Mouse (Mus musculus): ENCODE results near the gene Gdf1. TPM values are rescaled to one million over a fixed set of nuclear protein-coding genes. Genes with fewer than 3 reads are reported as not detected.

Gene Gdf1
- polyA plus RNA-seq, 1 experiment from 2014 or later, result not detected

Other genes starting within 250 kb of the Gdf1 start
- gene Hapln4, start 246.4 kb upstream of the Gdf1 start, polyA plus RNA-seq (2014; fragmentation: Nextera tagmentation; extraction: Ambion mirVana), result 1.2 and 1.3 TPM in 2 replicates
- gene Ncan, start 208.9 kb upstream of the Gdf1 start, polyA plus RNA-seq (2014; fragmentation: Nextera tagmentation; extraction: Ambion mirVana), result 135 and 147 TPM in 2 replicates
- gene Nr2c2ap, start 198.5 kb upstream of the Gdf1 start, polyA plus RNA-seq (2014; fragmentation: Nextera tagmentation; extraction: Ambion mirVana), result 25.8 and 43.4 TPM in 2 replicates
- 6.7 and 7.5 TPM in 2 replicates for gene Rfxank, start 190.7 kb upstream of the Gdf1 start, polyA plus RNA-seq (2014; fragmentation: Nextera tagmentation; extraction: Ambion mirVana)
- gene Borcs8, start 190.3 kb upstream of the Gdf1 start, polyA plus RNA-seq (2014; fragmentation: Nextera tagmentation; extraction: Ambion mirVana), result 64.2 and 71.2 TPM in 2 replicates
- gene Mef2b, start 190.1 kb upstream of the Gdf1 start, polyA plus RNA-seq (2014; fragmentation: Nextera tagmentation; extraction: Ambion mirVana), result 0.46 and 0.50 TPM in 2 replicates
- 31.2 and 40.7 TPM in 2 replicates for gene Tmem161a, start 157.5 kb upstream of the Gdf1 start, polyA plus RNA-seq (2014; fragmentation: Nextera tagmentation; extraction: Ambion mirVana)
- gene Slc25a42, start 117.5 kb upstream of the Gdf1 start, polyA plus RNA-seq (2014; fragmentation: Nextera tagmentation; extraction: Ambion mirVana), result 5.1 and 5.6 TPM in 2 replicates
- gene Sugp2, start 95.6 kb upstream of the Gdf1 start, polyA plus RNA-seq (2014; fragmentation: Nextera tagmentation; extraction: Ambion mirVana), result 87.9 and 88.9 TPM in 2 replicates
- gene Armc6, start 95.4 kb upstream of the Gdf1 start, polyA plus RNA-seq (2014; fragmentation: Nextera tagmentation; extraction: Ambion mirVana), result 82.5 and 115 TPM in 2 replicates
- gene Homer3, start 47.0 kb upstream of the Gdf1 start, polyA plus RNA-seq (2014; fragmentation: Nextera tagmentation; extraction: Ambion mirVana), result 24.0 and 34.4 TPM in 2 replicates
- gene Ddx49, start 27.3 kb upstream of the Gdf1 start, polyA plus RNA-seq (2014; fragmentation: Nextera tagmentation; extraction: Ambion mirVana), result 44.8 and 48.8 TPM in 2 replicates
- gene Cope, start 27.3 kb upstream of the Gdf1 start, polyA plus RNA-seq (2014; fragmentation: Nextera tagmentation; extraction: Ambion mirVana), result 274 and 309 TPM in 2 replicates
- 38.8 and 42.9 TPM in 2 replicates for gene Cers1, start 14.0 kb upstream of the Gdf1 start, polyA plus RNA-seq (2014; fragmentation: Nextera tagmentation; extraction: Ambion mirVana)
- 16.9 and 18.4 TPM in 2 replicates for gene Upf1, start 23.5 kb downstream of the Gdf1 start, polyA plus RNA-seq (2014; fragmentation: Nextera tagmentation; extraction: Ambion mirVana)
- 0.47 TPM in 1 of 2 replicates, not detected in the other for gene Comp, start 43.7 kb downstream of the Gdf1 start, polyA plus RNA-seq (2014; fragmentation: Nextera tagmentation; extraction: Ambion mirVana)
- gene Crtc1, start 109.8 kb downstream of the Gdf1 start, polyA plus RNA-seq (2014; fragmentation: Nextera tagmentation; extraction: Ambion mirVana), result 43.9 and 51.7 TPM in 2 replicates
- 24.2 and 27.2 TPM in 2 replicates for gene Klhl26, start 147.2 kb downstream of the Gdf1 start, polyA plus RNA-seq (2014; fragmentation: Nextera tagmentation; extraction: Ambion mirVana)
- gene Tmem59l, start 157.5 kb downstream of the Gdf1 start, polyA plus RNA-seq (2014; fragmentation: Nextera tagmentation; extraction: Ambion mirVana), result 104 and 143 TPM in 2 replicates
- 2.1 and 3.0 TPM in 2 replicates for gene Crlf1, start 163.3 kb downstream of the Gdf1 start, polyA plus RNA-seq (2014; fragmentation: Nextera tagmentation; extraction: Ambion mirVana)
- gene Rex1bd, start 176.9 kb downstream of the Gdf1 start, polyA plus RNA-seq (2014; fragmentation: Nextera tagmentation; extraction: Ambion mirVana), result 152 and 190 TPM in 2 replicates
- 696 and 821 TPM in 2 replicates for gene Uba52, start 181.0 kb downstream of the Gdf1 start, polyA plus RNA-seq (2014; fragmentation: Nextera tagmentation; extraction: Ambion mirVana)
- gene Fkbp8, start 197.9 kb downstream of the Gdf1 start, polyA plus RNA-seq (2014; fragmentation: Nextera tagmentation; extraction: Ambion mirVana), result 328 and 408 TPM in 2 replicates
- 50.7 and 52.6 TPM in 2 replicates for gene Kxd1, start 198.1 kb downstream of the Gdf1 start, polyA plus RNA-seq (2014; fragmentation: Nextera tagmentation; extraction: Ambion mirVana)
- 14.9 and 17.1 TPM in 2 replicates for gene Ell, start 209.6 kb downstream of the Gdf1 start, polyA plus RNA-seq (2014; fragmentation: Nextera tagmentation; extraction: Ambion mirVana)

Data from midbrain, embryonic 14.5 days (tissue).